ENCODE assay signal across 8 mouse cellular contexts in genomic region chr9:21332161-21333061, GRCm38 (mm10). TPM values are rescaled to one million over a fixed set of nuclear protein-coding genes. Genes with fewer than 3 reads are reported as not detected.
DNase-seq lines count a peak whose midpoint lies in the region; ATAC-seq and TF ChIP-seq lines count a peak whose summit lies in the region.

No protein-coding gene starts in this region.

- TF ChIP-seq EP300 in liver, postnatal 0 days (IDR thresholded peaks at IDR 0.05; ENCODE audit: low read depth): no peak

- H3K36me3 ChIP-seq in heart, embryonic 12.5 days: no peaks in the 10 kb centered on the region
- no peaks in the 10 kb centered on the region for H3K36me3 ChIP-seq in liver, postnatal 0 days (replicated peaks; ENCODE audit: insufficient read depth, low read length)
- no peaks in the 10 kb centered on the region for H3K36me3 ChIP-seq in intestine, embryonic 15.5 days

- no peak for DNase-seq in heart, postnatal 10 days
- peak; percentile 86 for DNase-seq in 416B (ENCODE audit: low read depth)
- no peak for DNase-seq in liver, postnatal 0 days
- DNase-seq in cerebellum, postnatal 10 days: no peak
- DNase-seq in layer of hippocampus, adult 11-12 months (ENCODE audit: low spot score): no peak

- intact Hi-C loops in heart, postnatal 10 days (cut with DNase I): no loop called here

- no peak for TF ChIP-seq POLR2A in embryonic fibroblast, embryonic 13.5 days (IDR thresholded peaks at IDR 0.05; ENCODE audit: low read depth, low read length)

- no peaks in the 10 kb centered on the region for H3K9me3 ChIP-seq in heart, embryonic 12.5 days (replicated peaks)
- no peaks in the 10 kb centered on the region for H3K9me3 ChIP-seq in liver, postnatal 0 days (ENCODE audit: low read length)
- H3K9me3 ChIP-seq in intestine, embryonic 15.5 days: no peaks in the 10 kb centered on the region

- no peak overlapping the region for H3K4me3 ChIP-seq in heart, embryonic 12.5 days
- H3K4me3 ChIP-seq in embryonic fibroblast, embryonic 13.5 days (ENCODE audit: insufficient read depth, low read length): no peak overlapping the region
- H3K4me3 ChIP-seq in liver, postnatal 0 days (ENCODE audit: low read depth, low read length): no peak overlapping the region
- no peak overlapping the region for H3K4me3 ChIP-seq in intestine, embryonic 15.5 days (replicated peaks)

- no peak overlapping the region for H3K27ac ChIP-seq in heart, embryonic 12.5 days (ENCODE audit: poor library complexity, severe bottlenecking)
- H3K27ac ChIP-seq in embryonic fibroblast, embryonic 13.5 days (ENCODE audit: insufficient read depth, low read length): peak overlapping the region; percentile 90
- peak overlapping the region; percentile 22; the same call in 1 of the 2 replicates for H3K27ac ChIP-seq in liver, postnatal 0 days (ENCODE audit: low read depth)
- H3K27ac ChIP-seq in intestine, embryonic 15.5 days: no peak overlapping the region

- H3K4me1 ChIP-seq in heart, embryonic 12.5 days (replicated peaks): peaks cover 66% of the 10 kb centered on the region
- peaks cover 19% of the 10 kb centered on the region for H3K4me1 ChIP-seq in embryonic fibroblast, embryonic 13.5 days (ENCODE audit: control insufficient read depth, insufficient read depth, low read length)
- peaks cover 32% of the 10 kb centered on the region for H3K4me1 ChIP-seq in liver, postnatal 0 days (ENCODE audit: insufficient read depth)
- peaks cover 5% of the 10 kb centered on the region; the same call in 1 of the 2 replicates for H3K4me1 ChIP-seq in intestine, embryonic 15.5 days (replicated peaks)

- ATAC-seq in heart, embryonic 12.5 days (ENCODE audit: insufficient number of reproducible peaks, low FRiP score): no peak
- no peak for ATAC-seq in liver, postnatal 0 days
- no peak for ATAC-seq in intestine, embryonic 15.5 days

- H3K27me3 ChIP-seq in heart, embryonic 12.5 days (replicated peaks): no peaks in the 10 kb centered on the region
- no peaks in the 10 kb centered on the region for H3K27me3 ChIP-seq in liver, postnatal 0 days (ENCODE audit: insufficient read depth, low read length)
- no peaks in the 10 kb centered on the region for H3K27me3 ChIP-seq in intestine, embryonic 15.5 days (replicated peaks)

- H3K4me2 ChIP-seq in heart, embryonic 12.5 days: no peak overlapping the region
- H3K4me2 ChIP-seq in liver, postnatal 0 days (ENCODE audit: low read depth, low read length): no peak overlapping the region
- no peak overlapping the region for H3K4me2 ChIP-seq in intestine, embryonic 15.5 days (replicated peaks)

- 0 out of 2 replicates have a peak overlapping the region, but pooled peaks have one; percentile 1 for H3K9ac ChIP-seq in heart, embryonic 12.5 days
- H3K9ac ChIP-seq in liver, postnatal 0 days (replicated peaks): no peak overlapping the region
- H3K9ac ChIP-seq in intestine, embryonic 15.5 days: no peak overlapping the region

- WGBS in heart, embryonic 12.5 days: 36% methylated on average over 9 of the region's 9 CpGs
- WGBS in liver, postnatal 0 days (ENCODE audit: insufficient replicate concordance): 41% methylated on average over 9 of the region's 9 CpGs
- WGBS in intestine, embryonic 15.5 days: 44% methylated on average over 9 of the region's 9 CpGs

- no peak for TF ChIP-seq CTCF in embryonic fibroblast, embryonic 13.5 days (IDR thresholded peaks at IDR 0.05; ENCODE audit: borderline replicate concordance, insufficient read depth, low read length)
- no peak for TF ChIP-seq CTCF in liver, postnatal 0 days (IDR thresholded peaks at IDR 0.05; ENCODE audit: low read depth)

RNA-seq across cellular contexts. Expression of gene Slc44a2, which starts 11.9 kb away (rescaled TPM):
- polyA plus RNA-seq in heart, embryonic 12.5 days (2016; fragmentation: Nextera tagmentation; extraction: Ambion mirVana): 69.1 and 73.6 TPM in 2 replicates
- total RNA-seq in heart, postnatal 10 days (2021): 10 to 100 TPM; 86.7 to 95.4 TPM
- polyA plus RNA-seq in embryonic fibroblast, embryonic 13.5 days (2011; ENCODE audit: insufficient read length, low read depth, missing spikeins): 115 and 125 TPM in 2 replicates
- 12.8 and 14.4 TPM in 2 replicates for polyA plus RNA-seq in liver, postnatal 0 days (2015; fragmentation: Nextera tagmentation; extraction: Ambion mirVana)
- polyA plus RNA-seq in intestine, embryonic 15.5 days (2015; fragmentation: Nextera tagmentation; extraction: Ambion mirVana): 48.1 and 52.0 TPM in 2 replicates

RNA-seq across cellular contexts. Expression of gene Ap1m2, which starts 20.3 kb away (rescaled TPM):
- polyA plus RNA-seq in heart, embryonic 12.5 days (2016; fragmentation: Nextera tagmentation; extraction: Ambion mirVana): 0.23 and 0.58 TPM in 2 replicates
- not detected for total RNA-seq in heart, postnatal 10 days (2021)
- not detected in 2 replicates for polyA plus RNA-seq in embryonic fibroblast, embryonic 13.5 days (2011; ENCODE audit: insufficient read length, low read depth, missing spikeins)
- 0.32 and 0.54 TPM in 2 replicates for polyA plus RNA-seq in liver, postnatal 0 days (2015; fragmentation: Nextera tagmentation; extraction: Ambion mirVana)
- 106 and 115 TPM in 2 replicates for polyA plus RNA-seq in intestine, embryonic 15.5 days (2015; fragmentation: Nextera tagmentation; extraction: Ambion mirVana)

RNA-seq across cellular contexts. Expression of gene Ilf3, which starts 35.3 kb away (rescaled TPM):
- polyA plus RNA-seq in heart, embryonic 12.5 days (2016; fragmentation: Nextera tagmentation; extraction: Ambion mirVana): 139 and 142 TPM in 2 replicates
- total RNA-seq in heart, postnatal 10 days (2021): 10 to 100 TPM; 41.3 to 51.0 TPM
- 80.9 and 94.0 TPM in 2 replicates for polyA plus RNA-seq in embryonic fibroblast, embryonic 13.5 days (2011; ENCODE audit: insufficient read length, low read depth, missing spikeins)
- polyA plus RNA-seq in liver, postnatal 0 days (2015; fragmentation: Nextera tagmentation; extraction: Ambion mirVana): 19.1 and 23.5 TPM in 2 replicates
- 143 and 150 TPM in 2 replicates for polyA plus RNA-seq in intestine, embryonic 15.5 days (2015; fragmentation: Nextera tagmentation; extraction: Ambion mirVana)

RNA-seq across cellular contexts. Expression of gene Cdkn2d, which starts 41.2 kb away (rescaled TPM):
- 88.5 and 89.2 TPM in 2 replicates for polyA plus RNA-seq in heart, embryonic 12.5 days (2016; fragmentation: Nextera tagmentation; extraction: Ambion mirVana)
- total RNA-seq in heart, postnatal 10 days (2021): 10 to 100 TPM; 24.5 to 25.3 TPM
- 13.0 and 16.5 TPM in 2 replicates for polyA plus RNA-seq in embryonic fibroblast, embryonic 13.5 days (2011; ENCODE audit: insufficient read length, low read depth, missing spikeins)
- polyA plus RNA-seq in liver, postnatal 0 days (2015; fragmentation: Nextera tagmentation; extraction: Ambion mirVana): 74.3 and 76.6 TPM in 2 replicates
- polyA plus RNA-seq in intestine, embryonic 15.5 days (2015; fragmentation: Nextera tagmentation; extraction: Ambion mirVana): 38.4 and 42.1 TPM in 2 replicates

RNA-seq across cellular contexts. Expression of gene Kri1, which starts 44.6 kb away (rescaled TPM):
- 11.9 and 13.6 TPM in 2 replicates for polyA plus RNA-seq in heart, embryonic 12.5 days (2016; fragmentation: Nextera tagmentation; extraction: Ambion mirVana)
- 10 to 100 TPM; 18.9 to 19.7 TPM for total RNA-seq in heart, postnatal 10 days (2021)
- 24.9 and 28.9 TPM in 2 replicates for polyA plus RNA-seq in embryonic fibroblast, embryonic 13.5 days (2011; ENCODE audit: insufficient read length, low read depth, missing spikeins)
- polyA plus RNA-seq in liver, postnatal 0 days (2015; fragmentation: Nextera tagmentation; extraction: Ambion mirVana): 4.7 and 5.3 TPM in 2 replicates
- polyA plus RNA-seq in intestine, embryonic 15.5 days (2015; fragmentation: Nextera tagmentation; extraction: Ambion mirVana): 11.1 and 15.4 TPM in 2 replicates

Comparison
In these comparisons a context has a peak if more than half of its experiments do, and no peak if none do; other contexts are left out.
1. H3K27ac ChIP-seq: peak in embryonic fibroblast, embryonic 13.5 days (single experiment) and liver, postnatal 0 days (single experiment); none in heart, embryonic 12.5 days (single experiment) and intestine, embryonic 15.5 days (single experiment).
2. RNA of gene Ap1m2, which starts 20.3 kb away (polyA plus RNA-seq): 106 to 115 TPM in intestine, embryonic 15.5 days; 0.32 to 0.54 TPM in liver, postnatal 0 days, 0.23 to 0.58 TPM in heart, embryonic 12.5 days and not detected in embryonic fibroblast, embryonic 13.5 days; every median in the first group is over 10 times any median in the second.